Mouse (Mus musculus) midbrain, embryonic 14.5 days (tissue): ENCODE data around the gene Pkd1l2. TPM values are rescaled to one million over a fixed set of nuclear protein-coding genes. Genes with fewer than 3 reads are reported as not detected.

Experiments
- ATAC-seq: fragments of 200-750 bp; cut with Nextera tagmentation; 2 replicates; pipeline ENCODE4 v1.8.0; 2017; ENCODE audit warnings: moderate number of reproducible peaks, moderate library complexity; ENCODE audit not compliant: low FRiP score, low TSS enrichment
- DNase-seq: peaks from one replicate; pipeline ENCODE4 v3.0.0-alpha.2; 2015
- H3K27ac ChIP-seq: fragments of 300-500 bp; sonication (generic); replicated peaks from 2 replicates; pipeline ENCODE4 v1.5.1; 2014; ENCODE audit warnings: mild to moderate bottlenecking, low read depth, low read length, moderate library complexity
- H3K27me3 ChIP-seq: fragments of 300-500 bp; sonication (generic); 2 replicates; pipeline ENCODE4 v1.6.1; 2014; ENCODE audit warnings: low read length, control low read depth, mixed read lengths; ENCODE audit not compliant: control insufficient read depth, insufficient read depth
- H3K36me3 ChIP-seq: fragments of 300-500 bp; sonication (generic); 2 replicates; pipeline ENCODE4 v1.6.1; 2014; ENCODE audit warnings: low read length, control low read depth; ENCODE audit not compliant: control insufficient read depth, insufficient read depth
- H3K4me1 ChIP-seq: fragments of 300-500 bp; sonication (generic); 2 replicates; pipeline ENCODE4 v1.6.1; 2014; ENCODE audit warnings: mild to moderate bottlenecking, antibody characterized with exemption, low read length, control low read depth; ENCODE audit not compliant: control insufficient read depth, insufficient read depth
- H3K4me2 ChIP-seq: fragments of 300-500 bp; sonication (generic); 2 replicates; pipeline ENCODE4 v1.6.1; 2014; ENCODE audit warnings: mild to moderate bottlenecking, low read length, moderate library complexity
- H3K4me3 ChIP-seq: fragments of 300-500 bp; sonication (generic); replicated peaks from 2 replicates; pipeline ENCODE4 v1.5.1; 2014; ENCODE audit warnings: low read depth, low read length
- H3K9ac ChIP-seq: fragments of 300-500 bp; sonication (generic); replicated peaks from 2 replicates; pipeline ENCODE4 v1.6.1; 2014; ENCODE audit warnings: mild to moderate bottlenecking, low read length, moderate library complexity
- H3K9me3 ChIP-seq: fragments of 300-500 bp; sonication (generic); 2 replicates; pipeline ENCODE4 v1.6.1; 2016; ENCODE audit warnings: low read length, control low read depth, mixed read lengths; ENCODE audit not compliant: control insufficient read depth
- WGBS: fragments of 180-500 bp; shearing (Covaris S2); extraction: QIAGEN DNeasy Blood & Tissue Kit; methylation state at CpG from one replicate; pipeline ENCODE4 v1.1.7; 2014; 5-methylcytosine and 5-hydroxymethylcytosine counted together
- polyA plus RNA-seq: library from polyadenylated mRNA; unstranded; fragments of >200 nt; fragmentation: Nextera tagmentation; extraction: Ambion mirVana; gene quantifications from 2 replicates; pipeline ENCODE4 v1.2.1, GENCODE M21; 2014

Pkd1l2 gene
- 0.12 TPM in 1 of 2 replicates, not detected in the other for polyA plus RNA-seq

- ATAC-seq (no peak), DNase-seq (no peak)
- 86% methylated on average over 8 of the region's 8 CpGs for WGBS
- Histone ChIP-seq H3K27ac (no peak within 1 kb of the TSS), H3K9me3 (no peaks in the 10 kb centered on the region), H3K36me3 (no peaks in the 10 kb centered on the region), H3K4me2 (no peak within 1 kb of the TSS), H3K9ac (no peak within 1 kb of the TSS), H3K4me1 (no peaks in the 10 kb centered on the region), H3K4me3 (no peak within 1 kb of the TSS), H3K27me3 (no peaks in the 10 kb centered on the region)
Measured at GRCm38 (mm10) chr8:117082399-117082872, at the start of gene Pkd1l2. TSS of gene Pkd1l2 (minus strand) at chr8:117082449.

DNA sequence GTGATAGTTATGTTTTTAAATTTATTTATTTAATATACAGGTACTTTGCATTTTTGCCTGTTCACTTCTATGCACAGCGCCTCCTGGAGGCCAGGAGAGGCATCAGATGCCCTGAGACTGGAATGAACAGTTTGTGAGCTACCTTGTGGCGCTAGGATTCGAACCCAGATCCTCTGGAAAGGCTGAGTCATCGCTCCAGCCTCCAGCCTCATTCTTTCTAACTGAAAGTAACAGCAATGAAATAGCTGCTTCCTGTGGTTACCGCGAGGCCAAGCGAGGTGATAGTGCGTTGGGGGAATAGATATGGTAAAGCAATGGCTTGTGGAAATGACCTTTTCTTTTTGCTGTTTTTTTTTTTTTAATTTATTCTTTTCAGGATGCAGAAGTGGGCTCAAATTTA, 44.8 kb upstream of the Pkd1l2 start:
- Histone ChIP-seq H3K9ac (no peak overlapping the region), H3K4me3 (no peak overlapping the region), H3K9me3 (no peaks in the 10 kb centered on the region), H3K36me3 (no peaks in the 10 kb centered on the region), H3K4me2 (no peak overlapping the region), H3K4me1 (no peaks in the 10 kb centered on the region), H3K27me3 (no peaks in the 10 kb centered on the region), H3K27ac (no peak overlapping the region)
- DNase-seq (no peak), ATAC-seq (no peak)
- WGBS: 82% methylated on average over 8 of the region's 8 CpGs

GRCm38 (mm10) chr8:117126411-117126810, 44.2 kb upstream of the Pkd1l2 start:
- DNase-seq (no peak), ATAC-seq (no peak)
- no peak overlapping the region for H3K4me2 ChIP-seq
- WGBS: 97% methylated on average over 3 of the region's 3 CpGs
- no peak overlapping the region for H3K9ac ChIP-seq
- no peaks in the 10 kb centered on the region for H3K9me3 ChIP-seq
- H3K27ac ChIP-seq: no peak overlapping the region
- no peaks in the 10 kb centered on the region for H3K36me3 ChIP-seq
- no peak overlapping the region for H3K4me3 ChIP-seq
- no peaks in the 10 kb centered on the region for H3K27me3 ChIP-seq
- no peaks in the 10 kb centered on the region for H3K4me1 ChIP-seq

GRCm38 (mm10) chr8:117125854-117126253, 43.6 kb upstream of the Pkd1l2 start:
- Histone ChIP-seq H3K27ac (no peak overlapping the region), H3K9ac (no peak overlapping the region), H3K27me3 (no peaks in the 10 kb centered on the region), H3K4me2 (no peak overlapping the region), H3K4me3 (no peak overlapping the region), H3K36me3 (no peaks in the 10 kb centered on the region), H3K4me1 (no peaks in the 10 kb centered on the region), H3K9me3 (no peaks in the 10 kb centered on the region)
- whole genome bisulfite sequencing: 89% methylated on average over 3 of the region's 3 CpGs
- ATAC-seq: no peak
- DNase-seq: no peak

DNA sequence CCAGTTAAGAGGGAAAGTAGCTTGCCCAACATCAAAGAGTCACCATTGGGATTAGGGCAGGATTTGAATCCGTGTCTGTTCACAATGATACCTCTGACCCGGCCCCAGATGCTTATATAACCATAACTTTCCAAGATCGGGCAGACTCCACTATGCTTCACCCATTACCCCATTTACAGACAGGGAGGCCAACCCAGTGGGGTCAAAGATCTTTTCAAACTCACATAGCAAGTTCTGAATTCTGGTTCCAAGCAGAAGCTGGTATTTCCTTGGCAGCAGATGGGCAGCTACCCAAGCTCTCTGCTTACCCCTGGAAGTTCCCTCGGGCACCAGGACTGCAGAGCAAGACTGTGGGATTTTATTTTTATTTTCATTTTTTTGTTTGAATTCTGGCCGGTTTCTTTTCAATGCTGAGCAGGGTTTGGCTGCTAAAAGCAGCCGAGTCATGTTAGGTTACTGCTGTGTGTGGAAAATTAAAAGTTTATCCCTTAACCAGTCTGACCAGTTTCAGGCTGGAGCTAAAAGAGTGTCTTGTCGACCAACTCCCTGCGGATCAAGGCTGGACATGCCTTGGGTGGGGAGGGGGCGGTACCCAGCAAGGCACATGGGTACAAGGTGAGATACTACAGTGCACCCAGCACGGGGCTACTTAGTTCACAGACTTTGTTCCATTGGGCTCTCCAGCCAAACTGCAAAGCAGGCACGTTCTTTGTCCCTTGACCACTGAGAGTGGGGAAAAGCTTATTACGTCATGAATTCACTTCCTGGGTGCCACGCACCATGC, 41.8 kb upstream of the Pkd1l2 start:
- Histone ChIP-seq H3K9me3 (no peaks in the 10 kb centered on the region), H3K27me3 (no peaks in the 10 kb centered on the region), H3K9ac (no peak overlapping the region), H3K27ac (no peak overlapping the region), H3K4me1 (no peaks in the 10 kb centered on the region), H3K4me3 (no peak overlapping the region), H3K36me3 (no peaks in the 10 kb centered on the region), H3K4me2 (no peak overlapping the region)
- ATAC-seq (no peak), DNase-seq (no peak)
- 81% methylated on average over 13 of the region's 13 CpGs for WGBS

GRCm38 (mm10) chr8:117121277-117121676, 39.0 kb upstream of the Pkd1l2 start:
- Histone ChIP-seq H3K27me3 (no peaks in the 10 kb centered on the region), H3K9ac (no peak overlapping the region), H3K4me2 (no peak overlapping the region), H3K36me3 (no peaks in the 10 kb centered on the region), H3K9me3 (no peaks in the 10 kb centered on the region), H3K27ac (no peak overlapping the region), H3K4me3 (no peak overlapping the region), H3K4me1 (no peaks in the 10 kb centered on the region)
- no peak for DNase-seq
- 67% methylated on average over 8 of the region's 8 CpGs for WGBS
- no peak for ATAC-seq

DNA sequence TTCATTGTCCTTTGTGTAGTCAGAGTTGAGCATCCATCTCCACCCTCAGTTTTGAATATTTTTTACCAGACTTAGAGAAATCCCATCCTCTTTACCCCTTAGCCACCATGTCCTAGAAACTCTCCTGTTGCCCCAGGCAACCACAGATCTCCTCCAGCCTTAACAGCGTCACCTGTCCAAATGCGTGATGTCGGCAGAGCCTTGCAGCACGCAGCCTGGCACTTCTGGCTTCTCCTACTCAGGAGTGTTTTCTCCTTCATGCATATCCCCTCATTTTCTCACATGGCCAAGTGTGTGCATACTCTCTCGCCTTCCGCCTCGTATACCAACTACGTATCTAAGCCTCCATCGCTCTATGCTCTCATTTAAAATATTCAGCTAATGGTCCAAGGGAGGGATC, 36.2 kb upstream of the Pkd1l2 start:
- ATAC-seq (no peak), DNase-seq (no peak)
- no peak overlapping the region for H3K9ac ChIP-seq
- no peak overlapping the region for H3K4me2 ChIP-seq
- H3K4me1 ChIP-seq: no peaks in the 10 kb centered on the region
- H3K27me3 ChIP-seq: no peaks in the 10 kb centered on the region
- 89% methylated on average over 9 of the region's 9 CpGs for WGBS
- no peak overlapping the region for H3K4me3 ChIP-seq
- H3K36me3 ChIP-seq: no peaks in the 10 kb centered on the region
- no peak overlapping the region for H3K27ac ChIP-seq
- H3K9me3 ChIP-seq: no peaks in the 10 kb centered on the region

- Histone ChIP-seq H3K36me3 (no peaks in the 10 kb centered on the region), H3K27me3 (no peaks in the 10 kb centered on the region), H3K4me1 (no peaks in the 10 kb centered on the region), H3K9ac (no peak overlapping the region), H3K4me3 (no peak overlapping the region), H3K4me2 (no peak overlapping the region), H3K9me3 (no peaks in the 10 kb centered on the region), H3K27ac (no peak overlapping the region)
- ATAC-seq (no peak), DNase-seq (no peak)
- WGBS: 77% methylated on average over 7 of the region's 7 CpGs
Measured at GRCm38 (mm10) chr8:117116534-117116933, 34.3 kb upstream of the Pkd1l2 start.
